Mouse (Mus musculus) urinary bladder, postnatal 4 days (tissue): Measurements from ENCODE around the gene Coro2b.

Experiments used
- DNase-seq, 2 experiments: peaks; one replicate each; pipeline ENCODE4 v3.0.0; 2021 to 2022; ENCODE audit warnings: low spot score in 2 of 2

The Coro2b gene

DNA sequence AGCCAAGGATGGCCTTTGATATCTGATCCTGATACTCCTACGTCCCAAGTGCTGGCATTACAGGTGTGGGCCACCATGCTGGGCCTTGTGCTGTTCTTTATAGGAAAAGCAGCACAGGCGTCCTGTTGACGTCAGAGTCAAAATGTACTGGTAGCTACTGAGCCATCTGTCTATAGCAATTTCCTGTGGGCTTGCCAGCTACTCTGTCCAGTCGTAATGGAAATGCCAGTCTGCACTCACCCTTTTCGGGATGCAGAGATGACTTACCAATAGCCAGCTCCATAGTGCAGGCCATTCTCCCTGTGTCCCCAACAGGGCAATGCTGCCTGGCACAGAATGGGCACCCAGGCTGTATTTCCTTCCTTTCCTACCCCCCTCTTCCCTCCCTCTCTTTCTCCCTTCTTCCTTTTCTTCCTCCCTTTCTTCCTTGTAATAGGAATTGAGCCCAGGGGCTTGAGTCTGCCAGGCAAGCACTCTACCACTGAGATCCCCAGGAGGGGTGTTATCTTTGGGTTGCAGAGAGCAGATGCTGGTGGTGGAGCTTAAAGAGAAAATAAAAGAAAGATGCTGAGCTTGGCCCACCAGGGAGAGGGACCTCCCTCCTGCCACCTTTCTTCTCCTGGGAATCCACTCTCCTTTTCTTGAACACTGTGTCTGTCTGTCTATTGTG lies 98.6 kb downstream of the Coro2b start:
- no peak for DNase-seq

DNA sequence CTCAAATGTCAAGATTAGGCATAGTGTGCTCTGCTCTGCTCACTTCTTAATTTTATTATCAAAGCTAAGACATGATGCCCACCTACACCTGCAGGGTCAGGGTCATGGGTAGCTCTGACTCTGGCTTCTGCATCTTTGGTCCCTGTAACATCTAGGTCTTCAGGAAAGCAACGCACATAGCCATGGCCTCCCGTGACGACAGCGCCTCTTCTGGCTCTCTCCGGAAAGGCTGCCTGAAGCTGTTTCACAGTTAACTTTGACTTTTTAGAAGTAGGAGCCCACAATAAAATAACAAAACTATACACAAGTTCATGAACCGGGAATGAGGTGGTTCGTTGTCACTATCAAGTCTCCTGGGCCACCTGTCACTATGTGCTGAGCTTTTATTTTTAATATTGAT lies 99.4 kb downstream of the Coro2b start:
- DNase-seq, result no peak

- peak in 1 of 2 experiments; percentile 74 for DNase-seq
These were observed 101.1 kb downstream of the Coro2b start for GRCm38 (mm10) chr9:62435613-62436318.

- no peak for DNase-seq
These were observed 104.4 kb downstream of the Coro2b start for GRCm38 (mm10) chr9:62432261-62433060.

GRCm38 (mm10) chr9:62430741-62431140 lies 106.1 kb downstream of the Coro2b start:
- no peak for DNase-seq

- no peak for DNase-seq
These were observed 109.8 kb downstream of the Coro2b start for GRCm38 (mm10) chr9:62427010-62427409.

- DNase-seq, result no peak
These were observed 110.3 kb downstream of the Coro2b start for GRCm38 (mm10) chr9:62426531-62426930.

- DNase-seq, result no peak
These were observed 110.8 kb downstream of the Coro2b start for GRCm38 (mm10) chr9:62426021-62426420.

- no peak for DNase-seq
These were observed 111.6 kb downstream of the Coro2b start for GRCm38 (mm10) chr9:62425265-62425664.

- no peak for DNase-seq
These were observed 113.0 kb downstream of the Coro2b start for GRCm38 (mm10) chr9:62423871-62424270.

GRCm38 (mm10) chr9:62422926-62423325 lies 113.9 kb downstream of the Coro2b start:
- no peak for DNase-seq

GRCm38 (mm10) chr9:62421911-62422310 lies 114.9 kb downstream of the Coro2b start:
- no peak for DNase-seq

DNA sequence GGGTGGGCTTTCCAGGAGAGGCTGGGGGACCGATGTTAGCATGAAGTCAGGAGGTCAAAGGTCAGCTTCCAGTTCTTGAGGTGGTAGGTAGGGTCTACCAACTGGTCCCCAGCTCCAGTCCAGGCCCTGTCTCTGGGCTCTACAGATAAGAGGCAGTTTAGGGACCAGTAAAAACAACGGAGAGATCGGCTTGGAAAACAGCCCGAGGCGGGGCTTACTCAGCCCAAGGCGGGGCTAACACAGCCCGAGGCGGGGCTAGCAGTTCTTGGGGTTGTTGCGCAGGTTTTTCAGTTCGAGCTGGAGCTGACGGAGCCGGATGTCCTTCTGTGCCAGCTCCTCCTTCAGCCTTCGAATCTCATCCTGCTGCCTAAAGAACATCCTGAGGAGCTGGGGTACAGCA lies 115.8 kb downstream of the Coro2b start:
- peak; percentile 83 to 91 for DNase-seq

- DNase-seq, result no peak
These were observed 116.5 kb downstream of the Coro2b start for GRCm38 (mm10) chr9:62420261-62420917.

GRCm38 (mm10) chr9:62418742-62419141 lies 118.1 kb downstream of the Coro2b start:
- DNase-seq, result no peak

GRCm38 (mm10) chr9:62407357-62408146 lies 129.3 kb downstream of the Coro2b start:
- DNase-seq, result no peak

GRCm38 (mm10) chr9:62406423-62407013 lies 130.3 kb downstream of the Coro2b start:
- DNase-seq, result no peak

DNA sequence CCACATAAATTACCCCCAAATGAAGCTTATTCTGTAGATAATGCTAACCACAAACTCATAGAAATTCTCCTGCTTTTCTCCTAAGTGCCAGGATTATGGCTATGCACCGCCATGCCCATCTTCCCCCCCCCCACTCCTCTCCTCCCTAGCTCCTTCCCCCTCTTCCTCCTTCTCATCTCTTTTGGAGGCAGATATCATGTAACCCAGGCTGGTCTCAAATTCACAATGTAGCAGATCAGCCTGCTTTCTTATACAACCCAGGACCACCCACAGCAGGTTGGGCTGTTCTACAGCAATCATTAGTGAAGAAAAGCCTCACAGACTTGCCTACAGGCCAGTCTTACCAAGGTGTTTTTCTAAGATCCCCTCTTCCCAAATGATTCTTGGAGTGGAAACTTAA lies 135.3 kb downstream of the Coro2b start:
- no peak for DNase-seq

GRCm38 (mm10) chr9:62400531-62401170 lies 136.2 kb downstream of the Coro2b start:
- no peak for DNase-seq

DNA sequence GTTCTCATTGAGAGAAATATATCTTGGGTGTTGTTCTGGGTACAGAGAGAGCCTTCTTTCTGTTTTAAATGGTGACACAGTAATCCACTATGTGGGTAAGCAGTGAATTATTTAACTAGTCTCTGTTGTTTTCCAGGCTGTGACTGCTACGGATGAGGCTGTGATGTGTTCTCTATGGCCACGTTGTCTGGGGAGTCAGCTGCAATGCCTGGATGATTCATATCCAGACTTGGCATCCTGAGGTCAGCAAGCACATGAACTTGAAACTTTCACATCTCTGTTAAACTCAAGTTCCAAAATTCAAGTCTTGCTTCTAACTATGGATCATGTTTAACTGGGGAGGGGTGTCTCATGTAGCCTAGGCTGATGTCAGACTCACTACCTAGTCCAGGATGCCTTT lies 142.7 kb downstream of the Coro2b start:
- no peak for DNase-seq
